Mouse (Mus musculus) fibroblast of lung, adult 2 months (primary cell): ENCODE data around the gene Macrod1.
A peak's percentile ranks its signal among the peaks of the same experiment; 100 is the strongest.
"Not testable (repeated sequence)": the region's sequence is repeated elsewhere in the genome, so short reads cannot be mapped to it uniquely, and the experiment has no call there.

Experiments
- DNase-seq: peaks from one replicate; pipeline ENCODE4 v3.0.0-alpha.2; 2011; ENCODE audit warnings: low read depth

Macrod1 gene

GRCm38 (mm10) chr19:7056248-7057087 is at the start of gene Macrod1:
Gene Macrod1 (plus strand): TSS chr19:7056810.
- DNase-seq: no peak

DNA sequence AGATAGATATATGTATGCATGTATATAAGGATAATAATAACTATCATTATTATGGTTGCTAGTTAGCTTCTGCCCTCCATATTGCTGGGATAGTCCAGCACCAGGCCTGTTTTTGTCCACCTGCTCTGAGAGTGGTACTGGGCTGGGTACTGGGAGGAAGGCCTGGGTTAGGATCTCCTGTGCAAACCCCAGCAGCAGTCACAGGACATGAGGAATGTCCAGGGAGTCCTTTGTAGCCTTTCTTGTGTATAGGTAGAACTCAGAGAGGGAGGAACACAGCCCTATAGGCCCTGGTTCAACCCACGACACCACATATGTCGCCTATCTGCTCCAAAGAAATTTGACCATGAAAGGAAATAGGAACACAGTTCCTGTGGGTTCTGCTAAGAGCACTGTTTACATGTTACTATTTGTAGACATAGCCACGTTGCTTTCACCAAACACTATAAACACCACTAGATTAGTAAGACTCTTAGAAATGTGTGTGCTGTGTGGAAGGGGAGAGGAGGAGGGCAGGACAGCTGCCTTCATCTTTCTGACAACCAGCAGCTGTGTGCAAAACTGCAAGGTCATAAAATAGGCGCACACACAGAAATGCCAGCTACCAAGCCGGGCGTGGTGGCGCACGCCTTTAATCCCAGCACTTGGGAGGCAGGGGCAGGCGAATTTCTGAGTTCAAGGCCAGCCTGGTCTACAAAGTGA is 49.6 kb upstream of the Macrod1 start:
- DNase-seq: no peak

DNA sequence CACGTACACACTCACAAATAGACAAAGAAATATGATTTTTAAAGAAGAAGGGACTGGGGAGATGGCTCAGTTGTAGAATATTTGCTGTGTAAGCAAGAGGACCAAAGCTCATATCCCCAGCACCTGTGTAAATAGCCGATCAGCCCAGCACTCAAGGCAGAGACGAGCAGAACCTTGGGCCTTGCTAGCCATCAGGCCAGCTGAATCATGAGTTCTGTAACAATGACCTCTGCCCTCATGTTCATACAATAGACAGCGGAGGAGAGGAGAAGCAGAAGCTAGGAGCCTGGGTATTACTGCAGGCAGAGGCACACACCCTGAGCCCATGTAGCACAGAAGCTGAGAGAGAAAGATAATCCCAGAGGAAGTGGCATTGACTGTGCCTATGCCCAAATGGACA is 44.2 kb upstream of the Macrod1 start:
- no peak for DNase-seq

DNA sequence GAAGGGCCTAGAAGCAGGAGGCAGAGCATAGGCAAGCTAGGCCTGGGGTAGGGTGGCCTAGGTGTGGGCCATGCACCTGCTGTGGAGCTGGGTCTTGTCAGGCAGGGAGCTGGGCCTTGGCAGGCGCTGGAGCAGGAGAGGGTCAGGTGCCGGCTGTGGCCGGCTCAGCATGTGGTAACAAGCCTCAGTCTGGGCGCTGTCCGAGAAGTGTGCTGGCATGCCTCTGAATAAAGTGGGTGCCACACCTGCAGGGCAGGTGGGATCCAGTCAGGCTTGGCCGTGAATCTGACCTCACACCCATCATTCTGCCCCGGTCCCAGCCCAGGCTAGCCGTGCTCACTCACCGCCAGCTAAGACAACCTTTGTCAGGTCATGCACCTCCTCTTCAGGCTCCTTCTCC is 42.6 kb upstream of the Macrod1 start:
- no peak for DNase-seq

- no peak for DNase-seq
Measured at GRCm38 (mm10) chr19:7014481-7015135, 42.0 kb upstream of the Macrod1 start.

GRCm38 (mm10) chr19:7017541-7018457 is 38.8 kb upstream of the Macrod1 start:
- no peak for DNase-seq

DNA sequence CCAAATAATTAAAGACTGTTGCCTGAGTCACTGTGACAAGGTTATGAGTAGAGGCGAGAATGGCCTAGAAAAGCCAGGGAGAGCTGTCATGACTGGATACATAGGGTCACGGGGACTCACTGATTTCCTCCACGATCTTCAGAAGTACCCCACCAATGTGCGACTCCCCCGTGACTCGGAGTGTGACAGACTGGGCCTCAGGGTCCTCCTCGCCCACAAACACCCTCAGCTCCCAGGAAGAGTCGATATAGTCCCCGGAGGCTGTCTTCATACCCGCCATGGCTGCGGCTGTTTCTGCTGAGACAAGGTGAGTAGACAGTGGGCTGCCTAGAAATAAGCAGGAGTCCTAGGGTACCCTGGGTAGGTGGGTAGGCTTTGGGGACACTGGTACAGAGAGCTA is 38.1 kb upstream of the Macrod1 start:
- no peak for DNase-seq

- no peak for DNase-seq
Measured at GRCm38 (mm10) chr19:7019191-7019590, 37.4 kb upstream of the Macrod1 start, which contains the start of gene Fermt3. Gene Fermt3 (minus strand): TSS chr19:7019469.

GRCm38 (mm10) chr19:7020224-7020641 is 36.4 kb upstream of the Macrod1 start:
- peak; percentile 9 for DNase-seq

GRCm38 (mm10) chr19:7029531-7029930 is 27.1 kb upstream of the Macrod1 start:
- no peak for DNase-seq

GRCm38 (mm10) chr19:7034006-7034405 is 22.6 kb upstream of the Macrod1 start:
- no peak for DNase-seq

- no peak for DNase-seq
Measured at GRCm38 (mm10) chr19:7039088-7039720, 17.4 kb upstream of the Macrod1 start.

GRCm38 (mm10) chr19:7039841-7040636 is 16.6 kb upstream of the Macrod1 start, which contains the start of gene Stip1:
Gene Stip1 (minus strand): TSS chr19:7039967.
- peak; percentile 100 for DNase-seq

- DNase-seq: no peak
Measured at GRCm38 (mm10) chr19:7040637-7041130, 15.9 kb upstream of the Macrod1 start.

GRCm38 (mm10) chr19:7041171-7041570 is 15.4 kb upstream of the Macrod1 start:
- DNase-seq: no peak

DNA sequence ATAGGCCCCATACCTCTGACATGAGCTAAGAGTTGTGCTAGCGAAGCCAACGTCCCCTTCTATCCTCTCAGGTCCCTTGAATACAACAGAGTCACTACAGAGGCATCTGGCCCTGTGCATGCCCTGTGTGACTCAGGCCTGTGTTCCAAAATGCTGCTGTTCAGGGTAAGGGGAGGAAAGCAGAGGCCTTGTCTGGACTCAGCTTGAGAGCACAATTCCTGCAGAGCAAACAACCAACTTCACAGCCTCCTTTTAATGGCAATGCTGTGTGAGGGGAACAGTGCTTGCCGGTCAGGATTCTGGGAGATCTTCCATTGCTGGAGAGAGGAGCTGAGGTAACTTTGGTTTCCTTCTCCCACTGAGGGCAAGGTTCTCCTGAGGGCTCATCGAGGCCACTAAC is 12.3 kb upstream of the Macrod1 start:
- DNase-seq: no peak

DNA sequence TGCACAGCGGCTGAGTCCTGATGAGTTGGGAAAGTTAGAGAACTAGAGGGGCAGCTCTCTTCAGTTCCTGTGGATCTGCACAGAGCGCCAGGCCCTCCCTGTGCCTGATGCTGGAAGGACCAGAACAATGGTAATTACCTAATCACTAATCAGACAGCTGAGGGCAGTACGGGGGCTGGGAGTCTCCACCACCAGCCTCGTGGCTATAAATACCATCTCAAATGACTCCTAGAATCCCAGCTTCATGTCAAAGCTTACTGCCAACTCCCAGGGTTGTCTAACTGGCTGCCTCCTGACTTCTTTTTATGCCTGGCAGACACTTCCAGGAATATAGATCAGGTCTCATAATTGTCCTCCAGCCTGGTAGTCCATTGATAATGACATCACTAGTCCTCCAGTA is 11.9 kb upstream of the Macrod1 start:
- DNase-seq: no peak

DNA sequence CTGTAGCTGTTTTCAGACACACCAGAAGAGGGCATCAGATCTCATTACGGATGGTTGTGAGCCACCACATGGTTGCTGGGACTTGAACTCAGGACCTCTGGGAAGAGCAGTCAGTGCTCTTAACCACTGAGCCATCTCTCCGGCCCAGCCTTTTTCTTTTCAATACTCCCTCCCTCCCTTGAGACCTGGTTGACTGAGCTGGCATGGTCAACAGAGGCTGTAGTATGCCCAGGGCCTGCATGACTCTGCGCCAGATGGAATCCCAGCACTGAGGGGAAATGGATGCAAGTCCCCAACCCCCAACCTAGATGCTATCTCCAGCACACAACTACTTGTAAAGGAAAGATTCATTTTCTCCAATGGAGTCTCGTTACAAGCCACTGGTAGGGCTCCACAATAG is 3.2 kb upstream of the Macrod1 start:
- DNase-seq: not testable (repeated sequence)

DNA sequence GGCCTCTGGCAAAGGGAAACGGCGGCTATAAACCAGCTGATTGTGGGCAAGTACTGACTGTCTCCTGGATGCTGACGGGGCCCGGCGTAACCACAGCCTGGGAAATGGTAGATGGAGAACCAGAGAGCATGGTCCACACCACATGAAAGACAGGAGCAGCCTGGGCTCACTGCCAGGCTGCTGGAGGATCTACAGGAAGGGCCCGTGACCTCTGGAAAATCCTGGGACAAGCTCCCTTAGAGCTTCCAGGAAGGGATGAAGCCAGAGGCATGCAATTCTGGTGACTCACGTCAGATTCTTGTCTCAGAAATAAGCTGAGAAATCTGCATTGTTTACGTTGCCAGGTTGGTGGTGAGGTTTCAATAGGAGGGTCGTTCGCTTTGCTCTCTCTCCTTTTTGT is 1.8 kb upstream of the Macrod1 start:
- DNase-seq: peak; percentile 85

GRCm38 (mm10) chr19:7055173-7055572 is 1.4 kb upstream of the Macrod1 start:
- no peak for DNase-seq
